Mouse (Mus musculus) midbrain, embryonic 14.5 days (tissue): ENCODE results near the gene Nfkbid. TPM values are rescaled to one million over a fixed set of nuclear protein-coding genes. Genes with fewer than 3 reads are reported as not detected.
A peak's percentile ranks its signal among the peaks of the same experiment; 100 is the strongest.

Experiments used
- ATAC-seq: fragments of 200-750 bp; cut with Nextera tagmentation; 2 replicates; pipeline ENCODE4 v1.8.0; 2017; ENCODE audit warnings: moderate number of reproducible peaks, moderate library complexity; ENCODE audit not compliant: low FRiP score, low TSS enrichment
- DNase-seq: peaks from one replicate; pipeline ENCODE4 v3.0.0-alpha.2; 2015
- H3K27ac ChIP-seq: fragments of 300-500 bp; sonication (generic); replicated peaks from 2 replicates; pipeline ENCODE4 v1.5.1; 2014; ENCODE audit warnings: mild to moderate bottlenecking, low read depth, low read length, moderate library complexity
- H3K27me3 ChIP-seq: fragments of 300-500 bp; sonication (generic); 2 replicates; pipeline ENCODE4 v1.6.1; 2014; ENCODE audit warnings: low read length, control low read depth, mixed read lengths; ENCODE audit not compliant: control insufficient read depth, insufficient read depth
- H3K36me3 ChIP-seq: fragments of 300-500 bp; sonication (generic); 2 replicates; pipeline ENCODE4 v1.6.1; 2014; ENCODE audit warnings: low read length, control low read depth; ENCODE audit not compliant: control insufficient read depth, insufficient read depth
- H3K4me1 ChIP-seq: fragments of 300-500 bp; sonication (generic); 2 replicates; pipeline ENCODE4 v1.6.1; 2014; ENCODE audit warnings: mild to moderate bottlenecking, antibody characterized with exemption, low read length, control low read depth; ENCODE audit not compliant: control insufficient read depth, insufficient read depth
- H3K4me2 ChIP-seq: fragments of 300-500 bp; sonication (generic); 2 replicates; pipeline ENCODE4 v1.6.1; 2014; ENCODE audit warnings: mild to moderate bottlenecking, low read length, moderate library complexity
- H3K4me3 ChIP-seq: fragments of 300-500 bp; sonication (generic); replicated peaks from 2 replicates; pipeline ENCODE4 v1.5.1; 2014; ENCODE audit warnings: low read depth, low read length
- H3K9ac ChIP-seq: fragments of 300-500 bp; sonication (generic); replicated peaks from 2 replicates; pipeline ENCODE4 v1.6.1; 2014; ENCODE audit warnings: mild to moderate bottlenecking, low read length, moderate library complexity
- H3K9me3 ChIP-seq: fragments of 300-500 bp; sonication (generic); 2 replicates; pipeline ENCODE4 v1.6.1; 2016; ENCODE audit warnings: low read length, control low read depth, mixed read lengths; ENCODE audit not compliant: control insufficient read depth
- WGBS: fragments of 180-500 bp; shearing (Covaris S2); extraction: QIAGEN DNeasy Blood & Tissue Kit; methylation state at CpG from one replicate; pipeline ENCODE4 v1.1.7; 2014; 5-methylcytosine and 5-hydroxymethylcytosine counted together
- polyA plus RNA-seq: library from polyadenylated mRNA; unstranded; fragments of >200 nt; fragmentation: Nextera tagmentation; extraction: Ambion mirVana; gene quantifications from 2 replicates; pipeline ENCODE4 v1.2.1, GENCODE M21; 2014

The Nfkbid gene
- polyA plus RNA-seq, 1 experiment from 2014 or later: 1.4 TPM

GRCm38 (mm10) chr7:30420673-30421072 is 859 bp upstream of the Nfkbid start:
- Histone ChIP-seq H3K9ac (no peak overlapping the region), H3K4me2 (peak overlapping the region; percentile 98; the same call in 1 of the 2 replicates), H3K27ac (no peak overlapping the region), H3K4me1 (peaks cover 18% of the 10 kb centered on the region; the same call in 1 of the 2 replicates), H3K36me3 (0 out of 2 replicates have a peak, but pooled peaks cover 1% of the 10 kb centered on the region), H3K9me3 (no peaks in the 10 kb centered on the region), H3K27me3 (no peaks in the 10 kb centered on the region), H3K4me3 (no peak overlapping the region)
- 88% methylated on average over 3 of the region's 3 CpGs for WGBS
- DNase-seq (no peak), ATAC-seq (no peak)

DNA sequence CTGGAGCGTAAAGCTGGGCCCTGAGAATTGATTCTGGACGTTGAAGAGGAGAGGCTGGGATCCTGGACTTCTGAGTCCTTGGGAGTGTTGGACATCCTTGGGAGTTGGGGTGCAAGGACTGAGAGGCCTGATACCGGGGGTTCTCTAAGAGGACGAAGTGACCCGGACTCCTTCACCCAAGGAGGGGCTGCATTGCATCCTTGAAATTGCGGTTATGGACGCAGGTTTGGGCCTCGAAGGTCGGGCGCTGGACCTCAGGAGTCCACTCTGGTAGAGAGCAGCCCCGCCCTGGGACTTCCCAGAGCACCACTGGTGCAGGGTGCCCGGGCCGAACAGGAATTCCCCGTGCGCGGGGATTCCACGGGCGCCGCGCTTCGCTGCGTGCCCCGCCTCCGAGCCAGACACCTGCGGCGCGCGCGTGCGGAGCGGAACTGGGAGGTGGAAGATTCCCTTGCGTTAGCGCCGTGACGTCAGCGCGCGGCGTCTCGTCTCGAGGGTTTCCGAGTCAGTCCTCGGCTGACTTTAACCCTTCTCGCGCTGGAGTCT is 431 bp downstream of the Nfkbid start:
- Histone ChIP-seq H3K4me2 (peak overlapping the region; percentile 98), H3K9ac (peak overlapping the region; percentile 71), H3K36me3 (0 out of 2 replicates have a peak, but pooled peaks cover 2% of the 10 kb centered on the region), H3K9me3 (no peaks in the 10 kb centered on the region), H3K27ac (peak overlapping the region; percentile 60), H3K27me3 (no peaks in the 10 kb centered on the region), H3K4me3 (peak overlapping the region; percentile 58), H3K4me1 (peaks cover 18% of the 10 kb centered on the region; the same call in 1 of the 2 replicates)
- peak; percentile 98 for DNase-seq
- ATAC-seq: peak; percentile 87
- under 1% methylated on average over 45 of the region's 45 CpGs for WGBS

DNA sequence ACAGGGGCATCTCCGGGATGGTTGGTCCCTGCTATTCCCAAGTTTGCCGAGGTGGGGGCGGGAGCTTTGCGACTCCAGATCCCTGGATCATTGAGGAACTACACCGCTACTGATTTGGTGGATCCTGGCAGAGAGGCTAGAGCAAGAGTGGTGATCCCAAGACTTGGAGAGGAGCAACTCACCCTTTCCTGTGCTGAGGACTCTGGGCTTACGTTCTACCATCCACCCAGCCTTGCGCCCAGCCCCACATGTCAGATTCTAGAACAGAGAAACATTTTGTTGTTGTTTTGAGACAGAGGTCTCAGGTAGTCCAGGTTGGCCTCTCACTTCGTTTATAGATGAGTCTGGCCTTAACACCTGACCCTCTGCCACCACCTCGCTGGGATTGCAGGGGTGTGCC is 1.0 kb downstream of the Nfkbid start:
- H3K9ac ChIP-seq: peak overlapping the region; percentile 71
- peak overlapping the region; percentile 98 for H3K4me2 ChIP-seq
- peaks cover 18% of the 10 kb centered on the region; the same call in 1 of the 2 replicates for H3K4me1 ChIP-seq
- H3K27me3 ChIP-seq: no peaks in the 10 kb centered on the region
- 0 out of 2 replicates have a peak overlapping the region, but pooled peaks have one; percentile 41 for H3K27ac ChIP-seq
- ATAC-seq (no peak; the same call in 1 of the 2 replicates), DNase-seq (no peak)
- H3K9me3 ChIP-seq: no peaks in the 10 kb centered on the region
- peak overlapping the region; percentile 58 for H3K4me3 ChIP-seq
- H3K36me3 ChIP-seq: 0 out of 2 replicates have a peak, but pooled peaks cover 2% of the 10 kb centered on the region
- WGBS: 13% methylated on average over 9 of the region's 9 CpGs

DNA sequence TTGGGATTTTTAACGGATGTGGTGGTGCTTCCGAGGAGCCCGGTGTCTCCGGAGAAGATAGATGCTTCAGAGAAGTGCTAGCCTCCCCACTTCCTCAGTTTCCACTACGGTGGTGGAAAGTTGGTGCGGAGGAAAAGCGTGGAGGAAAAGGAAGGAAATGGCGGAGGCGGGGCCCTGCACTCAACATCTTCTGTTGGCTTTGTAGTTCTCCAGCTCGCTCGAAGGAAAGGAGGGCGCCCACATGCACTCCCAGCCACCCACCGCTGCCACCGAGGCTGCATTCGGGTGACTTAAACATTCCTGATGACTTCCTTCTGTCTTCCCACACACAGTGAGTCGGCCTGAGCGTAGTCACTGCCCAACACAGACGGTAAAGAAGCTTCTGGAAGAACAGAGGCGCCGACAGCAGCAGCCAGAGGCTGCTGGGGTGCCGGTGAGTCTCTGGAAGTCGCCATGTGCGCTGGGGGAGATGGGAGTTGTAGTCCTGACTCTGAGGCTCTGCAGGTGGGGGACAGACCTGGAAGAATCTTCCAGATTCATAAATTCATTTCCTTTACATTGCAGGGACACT is 1.6 kb downstream of the Nfkbid start:
- WGBS: 52% methylated on average over 23 of the region's 23 CpGs
- no peaks in the 10 kb centered on the region for H3K9me3 ChIP-seq
- no peak overlapping the region for H3K27ac ChIP-seq
- peaks cover 18% of the 10 kb centered on the region; the same call in 1 of the 2 replicates for H3K4me1 ChIP-seq
- no peaks in the 10 kb centered on the region for H3K27me3 ChIP-seq
- H3K4me3 ChIP-seq: peak overlapping the region; percentile 58
- H3K36me3 ChIP-seq: 0 out of 2 replicates have a peak, but pooled peaks cover 2% of the 10 kb centered on the region
- DNase-seq: peak; percentile 32
- H3K4me2 ChIP-seq: peak overlapping the region; percentile 98
- H3K9ac ChIP-seq: peak overlapping the region; percentile 71; the same call in 1 of the 2 replicates
- no peak for ATAC-seq

- Histone ChIP-seq H3K27ac (no peak overlapping the region), H3K36me3 (peaks cover 11% of the 10 kb centered on the region), H3K9me3 (no peaks in the 10 kb centered on the region), H3K4me3 (no peak overlapping the region), H3K4me1 (no peaks in the 10 kb centered on the region), H3K4me2 (no peak overlapping the region), H3K27me3 (no peaks in the 10 kb centered on the region), H3K9ac (no peak overlapping the region)
- no peak for ATAC-seq
- no peak for DNase-seq
Observed at GRCm38 (mm10) chr7:30429327-30429726, 7.8 kb downstream of the Nfkbid start.

DNA sequence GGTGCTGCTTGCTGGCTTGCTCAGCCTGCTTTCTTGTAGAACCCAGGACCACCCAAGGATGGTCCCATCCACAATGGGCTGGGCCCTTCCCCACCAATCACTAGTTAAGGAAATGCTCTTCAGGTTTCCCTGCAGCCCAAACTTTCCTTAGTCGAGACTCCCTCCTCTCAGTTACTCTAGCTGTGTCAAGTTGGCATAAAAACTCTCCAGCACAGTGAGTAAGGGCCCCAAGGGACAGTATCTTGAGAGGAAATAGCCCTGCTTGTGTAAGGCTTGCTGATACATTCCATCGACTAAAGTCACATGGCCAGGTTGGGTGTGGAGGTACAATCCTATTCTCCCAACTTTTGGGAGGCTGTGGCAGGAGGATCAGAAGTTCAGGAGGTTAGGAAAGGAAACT is 8.7 kb downstream of the Nfkbid start:
- 67% methylated on average over 2 of the region's 2 CpGs for WGBS
- no peak overlapping the region for H3K4me2 ChIP-seq
- no peak overlapping the region for H3K9ac ChIP-seq
- no peak overlapping the region for H3K4me3 ChIP-seq
- H3K36me3 ChIP-seq: peaks cover 19% of the 10 kb centered on the region
- H3K27ac ChIP-seq: no peak overlapping the region
- DNase-seq (no peak), ATAC-seq (no peak)
- H3K9me3 ChIP-seq: no peaks in the 10 kb centered on the region
- H3K27me3 ChIP-seq: no peaks in the 10 kb centered on the region
- no peaks in the 10 kb centered on the region for H3K4me1 ChIP-seq

DNA sequence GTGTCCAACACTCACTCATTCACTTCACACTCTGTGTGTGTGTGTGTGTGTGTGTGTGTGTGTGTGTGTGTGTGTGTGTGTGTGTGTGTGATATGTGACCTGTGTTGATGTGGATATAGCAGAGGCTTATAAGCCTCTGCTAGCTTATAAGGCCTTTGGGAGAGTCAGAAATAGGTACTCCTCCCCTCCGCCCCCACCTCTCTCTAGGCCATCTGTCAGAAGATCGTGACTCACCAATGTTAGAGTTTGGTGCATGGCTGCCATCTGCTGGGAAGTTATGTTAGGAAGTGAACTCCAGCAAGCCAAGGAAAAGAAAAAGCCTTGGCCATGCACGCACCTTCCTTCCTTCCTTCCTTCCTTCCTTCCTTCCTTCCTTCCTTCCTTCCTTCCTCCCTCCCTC is 10.3 kb downstream of the Nfkbid start:
- WGBS: 12% methylated on average over 3 of the region's 3 CpGs
- Histone ChIP-seq H3K4me2 (no peak overlapping the region), H3K4me3 (no peak overlapping the region), H3K4me1 (no peaks in the 10 kb centered on the region), H3K9ac (no peak overlapping the region), H3K27me3 (no peaks in the 10 kb centered on the region), H3K9me3 (no peaks in the 10 kb centered on the region), H3K36me3 (peaks cover 33% of the 10 kb centered on the region), H3K27ac (no peak overlapping the region)
- peak; percentile 68; the same call in 1 of the 2 replicates for ATAC-seq
- DNase-seq: peak; percentile 92

GRCm38 (mm10) chr7:30434238-30434637 is 12.7 kb downstream of the Nfkbid start:
- no peaks in the 10 kb centered on the region for H3K9me3 ChIP-seq
- H3K27ac ChIP-seq: no peak overlapping the region
- H3K4me3 ChIP-seq: no peak overlapping the region
- no peak overlapping the region for H3K9ac ChIP-seq
- DNase-seq (peak; percentile 27), ATAC-seq (no peak)
- H3K4me2 ChIP-seq: no peak overlapping the region
- 6% methylated on average over 10 of the region's 10 CpGs for WGBS
- H3K4me1 ChIP-seq: no peaks in the 10 kb centered on the region
- H3K36me3 ChIP-seq: peaks cover 55% of the 10 kb centered on the region
- no peaks in the 10 kb centered on the region for H3K27me3 ChIP-seq

- ATAC-seq (no peak), DNase-seq (no peak)
- H3K9me3 ChIP-seq: no peaks in the 10 kb centered on the region
- H3K4me2 ChIP-seq: no peak overlapping the region
- no peaks in the 10 kb centered on the region for H3K4me1 ChIP-seq
- peaks cover 60% of the 10 kb centered on the region for H3K36me3 ChIP-seq
- H3K27me3 ChIP-seq: no peaks in the 10 kb centered on the region
- no peak overlapping the region for H3K27ac ChIP-seq
- H3K4me3 ChIP-seq: no peak overlapping the region
- H3K9ac ChIP-seq: no peak overlapping the region
- WGBS: 72% methylated on average over 10 of the region's 10 CpGs
Observed at GRCm38 (mm10) chr7:30434701-30435100, 13.2 kb downstream of the Nfkbid start.
